Mouse (Mus musculus) hindbrain, embryonic 10.5 days (tissue): ENCODE results near the gene Trim3. TPM values are rescaled to one million over a fixed set of nuclear protein-coding genes. Genes with fewer than 3 reads are reported as not detected.
A peak's percentile ranks its signal among the peaks of the same experiment; 100 is the strongest.

ENCODE experiments used
- DNase-seq: peaks from one replicate; pipeline ENCODE4 v3.0.0-alpha.2; 2017; ENCODE audit warnings: low spot score
- H3K27ac ChIP-seq: fragments of 300-500 bp; sonication (generic); 2 replicates; pipeline ENCODE4 v1.5.1; 2016; ENCODE audit warnings: mild to moderate bottlenecking, moderate library complexity
- H3K27me3 ChIP-seq: fragments of 300-500 bp; sonication (generic); 2 replicates; pipeline ENCODE4 v1.6.1; 2016; ENCODE audit warnings: mild to moderate bottlenecking; ENCODE audit not compliant: poor library complexity, insufficient read depth, severe bottlenecking
- H3K36me3 ChIP-seq: fragments of 300-500 bp; sonication (generic); 2 replicates; pipeline ENCODE4 v1.6.1; 2016; ENCODE audit warnings: mild to moderate bottlenecking, moderate library complexity
- H3K4me1 ChIP-seq: fragments of 300-500 bp; sonication (generic); replicated peaks from 2 replicates; pipeline ENCODE4 v1.6.1; 2016; ENCODE audit warnings: mild to moderate bottlenecking
- H3K4me3 ChIP-seq: fragments of 300-500 bp; sonication (generic); 2 replicates; pipeline ENCODE4 v1.5.1; 2016; ENCODE audit warnings: mild to moderate bottlenecking, moderate library complexity
- H3K9me3 ChIP-seq: fragments of 300-500 bp; sonication (generic); 2 replicates; pipeline ENCODE4 v1.6.1; 2016; ENCODE audit warnings: mild to moderate bottlenecking, moderate library complexity
- WGBS: fragments of 180-500 bp; shearing (Covaris S2); methylation state at CpG from one replicate; pipeline ENCODE4 v1.1.7; 2016; 5-methylcytosine and 5-hydroxymethylcytosine counted together
- polyA plus RNA-seq: library from polyadenylated mRNA; unstranded; fragments of >200 nt; fragmentation: Nextera tagmentation; extraction: Ambion mirVana; gene quantifications from 2 replicates; pipeline ENCODE4 v1.2.1, GENCODE M21; 2016

The Trim3 gene
- polyA plus RNA-seq, 1 experiment from 2014 or later, result 40.9 TPM

DNA sequence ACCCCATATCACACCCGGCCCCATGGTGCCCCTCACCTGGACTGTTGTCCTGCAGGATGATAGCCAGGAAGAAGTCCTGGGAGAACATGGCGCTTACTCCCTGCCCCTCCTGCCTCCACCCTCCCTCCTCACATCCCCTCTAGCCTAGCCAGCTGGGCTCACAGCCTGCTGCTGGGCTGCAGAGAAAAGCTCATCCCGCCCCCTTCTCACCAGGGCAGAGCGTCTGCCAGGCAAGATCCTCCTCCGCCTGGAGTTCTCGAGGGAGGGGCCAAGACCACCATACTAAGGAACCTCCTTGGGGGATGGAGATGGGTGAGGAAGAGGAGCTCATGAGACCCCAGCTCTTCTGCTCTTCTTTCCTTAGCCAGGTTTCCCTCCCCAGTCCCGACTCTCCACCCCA is 64.8 kb downstream of the Trim3 start:
- H3K9me3 ChIP-seq, result no peaks in the 10 kb centered on the region
- peaks cover 60% of the 10 kb centered on the region for H3K36me3 ChIP-seq
- peak overlapping the region; percentile 72 for H3K27ac ChIP-seq
- 17% methylated on average over 7 of the region's 7 CpGs for WGBS
- peak overlapping the region; percentile 23; the same call in 1 of the 2 replicates for H3K4me3 ChIP-seq
- H3K27me3 ChIP-seq, result no peaks in the 10 kb centered on the region
- peaks cover 28% of the 10 kb centered on the region for H3K4me1 ChIP-seq
- DNase-seq, result peak; percentile 25

DNA sequence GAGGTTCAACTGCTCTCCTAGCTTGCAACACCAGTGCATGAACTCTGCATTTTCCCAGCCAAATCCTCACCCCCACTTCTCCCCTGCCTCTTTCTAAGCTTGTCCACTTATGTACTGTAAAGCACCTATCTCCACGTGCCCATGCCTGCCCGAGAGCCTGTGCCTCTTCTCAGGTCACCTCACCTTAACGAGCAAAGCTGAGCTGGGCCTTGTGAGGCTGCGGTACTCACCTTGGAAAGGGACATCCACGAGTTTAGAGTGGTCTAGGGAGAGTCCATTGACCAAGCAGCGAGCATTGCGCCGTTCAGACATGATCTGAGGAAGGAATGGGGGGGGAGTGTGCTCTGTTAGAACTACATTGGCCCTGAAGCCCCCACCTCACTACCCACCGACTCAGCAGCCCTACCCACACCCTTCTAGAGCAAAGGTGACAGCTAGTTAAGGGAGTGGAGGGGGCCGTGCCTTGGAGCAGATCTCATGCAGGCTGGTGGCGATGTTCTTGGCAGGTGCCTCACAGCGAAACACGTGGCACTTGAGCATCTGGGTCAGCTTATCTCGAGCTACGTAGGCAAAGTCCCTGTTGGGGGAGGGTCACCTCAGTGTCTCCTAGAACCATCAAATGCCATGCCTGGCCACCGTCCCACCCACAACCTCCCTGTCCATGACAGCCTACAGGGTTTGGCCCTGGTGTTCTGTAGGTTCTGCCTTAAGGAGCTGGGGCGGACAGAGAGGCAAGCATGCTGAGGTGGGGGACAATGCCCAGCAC is 68.1 kb downstream of the Trim3 start:
- 90% methylated on average over 17 of the region's 17 CpGs for WGBS
- Histone ChIP-seq H3K27ac (no peak overlapping the region), H3K9me3 (no peaks in the 10 kb centered on the region), H3K27me3 (no peaks in the 10 kb centered on the region), H3K36me3 (peaks cover 73% of the 10 kb centered on the region), H3K4me3 (no peak overlapping the region), H3K4me1 (peaks cover 20% of the 10 kb centered on the region)
- no peak for DNase-seq

GRCm38 (mm10) chr7:105563367-105563766 is 70.0 kb downstream of the Trim3 start:
- no peaks in the 10 kb centered on the region for H3K9me3 ChIP-seq
- peaks cover 92% of the 10 kb centered on the region for H3K36me3 ChIP-seq
- H3K27me3 ChIP-seq, result no peaks in the 10 kb centered on the region
- WGBS, result 87% methylated on average over 3 of the region's 3 CpGs
- no peak overlapping the region for H3K4me3 ChIP-seq
- no peak for DNase-seq
- H3K4me1 ChIP-seq, result peaks cover 1% of the 10 kb centered on the region
- no peak overlapping the region for H3K27ac ChIP-seq

DNA sequence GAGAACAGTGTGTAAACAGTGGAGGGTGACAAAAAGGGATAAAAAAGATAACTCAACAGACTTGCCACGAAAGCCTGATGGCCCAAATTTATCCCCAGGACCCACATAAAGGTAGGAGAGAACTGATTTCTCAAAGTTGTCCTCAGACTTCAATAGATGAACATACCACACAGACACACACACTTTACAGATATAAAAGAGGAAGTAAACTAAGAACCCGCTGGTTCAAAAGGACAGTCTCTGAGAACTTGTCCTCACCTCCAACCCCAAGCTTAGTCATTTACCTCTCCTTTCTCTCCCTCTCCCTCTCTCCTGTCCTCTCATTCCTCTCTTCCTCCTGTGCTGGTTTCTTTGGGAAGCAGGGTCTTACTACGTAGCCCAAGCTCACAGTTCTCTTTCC is 71.1 kb downstream of the Trim3 start:
- DNase-seq, result no peak
- H3K27ac ChIP-seq, result no peak overlapping the region
- peaks cover 96% of the 10 kb centered on the region for H3K36me3 ChIP-seq
- no peak overlapping the region for H3K4me3 ChIP-seq
- WGBS, result 91% methylated on average over 3 of the region's 3 CpGs
- no peaks in the 10 kb centered on the region for H3K9me3 ChIP-seq
- no peaks in the 10 kb centered on the region for H3K4me1 ChIP-seq
- H3K27me3 ChIP-seq, result no peaks in the 10 kb centered on the region

DNA sequence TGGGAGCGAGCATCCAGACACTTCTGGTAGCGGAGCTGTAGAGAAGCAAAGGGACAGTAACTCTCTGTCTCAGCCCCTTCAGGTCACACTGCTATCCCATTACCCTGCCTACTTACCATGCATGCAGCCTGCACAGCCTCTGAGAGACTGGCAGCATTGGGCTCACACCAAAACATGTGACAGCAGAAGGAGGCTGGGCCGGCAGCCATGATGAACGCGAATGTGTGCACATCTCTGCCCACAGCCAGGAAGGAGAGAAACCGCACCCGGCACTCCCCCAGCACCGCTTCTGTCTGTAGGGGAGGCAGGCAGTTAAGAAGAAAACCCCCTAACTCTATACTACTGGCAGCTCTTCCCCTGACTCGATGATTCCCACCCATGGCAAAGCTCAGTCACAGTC is 74.4 kb downstream of the Trim3 start:
- Histone ChIP-seq H3K27ac (no peak overlapping the region), H3K9me3 (no peaks in the 10 kb centered on the region), H3K27me3 (no peaks in the 10 kb centered on the region), H3K36me3 (peaks cover 73% of the 10 kb centered on the region), H3K4me3 (no peak overlapping the region), H3K4me1 (peaks cover 25% of the 10 kb centered on the region)
- 90% methylated on average over 9 of the region's 9 CpGs for WGBS
- DNase-seq, result no peak

GRCm38 (mm10) chr7:105557671-105558070 is 75.7 kb downstream of the Trim3 start:
- Histone ChIP-seq H3K27ac (no peak overlapping the region), H3K36me3 (peaks cover 62% of the 10 kb centered on the region), H3K4me3 (no peak overlapping the region), H3K9me3 (no peaks in the 10 kb centered on the region), H3K4me1 (peaks cover 29% of the 10 kb centered on the region), H3K27me3 (no peaks in the 10 kb centered on the region)
- WGBS, result 80% methylated on average over 11 of the region's 11 CpGs
- DNase-seq, result no peak

DNA sequence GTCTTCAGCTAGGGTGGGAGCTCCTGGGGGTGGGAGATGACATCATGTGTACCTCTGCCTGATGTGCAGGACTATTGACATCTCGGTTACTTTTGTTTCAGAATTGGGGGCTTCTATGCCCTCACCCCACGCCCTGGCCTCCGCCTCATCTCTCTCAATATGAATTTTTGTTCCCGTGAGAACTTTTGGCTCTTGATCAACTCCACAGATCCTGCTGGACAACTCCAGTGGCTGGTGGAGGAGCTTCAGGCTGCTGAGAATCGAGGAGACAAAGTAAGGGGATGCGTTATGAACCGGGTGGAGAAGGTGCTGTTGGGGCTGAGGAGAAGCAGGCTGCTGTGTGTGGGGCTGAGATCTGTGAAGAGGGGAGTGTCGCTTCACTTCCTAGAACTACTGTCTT is 77.0 kb downstream of the Trim3 start:
- H3K36me3 ChIP-seq, result peaks cover 50% of the 10 kb centered on the region
- WGBS, result 89% methylated on average over 8 of the region's 8 CpGs
- H3K4me3 ChIP-seq, result no peak overlapping the region
- no peaks in the 10 kb centered on the region for H3K27me3 ChIP-seq
- no peaks in the 10 kb centered on the region for H3K9me3 ChIP-seq
- no peak for DNase-seq
- peaks cover 29% of the 10 kb centered on the region for H3K4me1 ChIP-seq
- H3K27ac ChIP-seq, result no peak overlapping the region

- no peaks in the 10 kb centered on the region for H3K9me3 ChIP-seq
- peak overlapping the region; percentile 76; the same call in 1 of the 2 replicates for H3K4me3 ChIP-seq
- H3K36me3 ChIP-seq, result peaks cover 41% of the 10 kb centered on the region
- no peaks in the 10 kb centered on the region for H3K27me3 ChIP-seq
- H3K27ac ChIP-seq, result no peak overlapping the region
- no peak for DNase-seq
- WGBS, result 88% methylated on average over 10 of the region's 10 CpGs
- H3K4me1 ChIP-seq, result peaks cover 29% of the 10 kb centered on the region
Measured at GRCm38 (mm10) chr7:105555571-105555970, 77.8 kb downstream of the Trim3 start.

Other genes starting within 250 kb of the Trim3 start
- gene Fam160a2, start 233.5 kb downstream of the Trim3 start, polyA plus RNA-seq, result 39.9 and 41.6 TPM in 2 replicates
- 0.13 TPM in 1 of 2 replicates, not detected in the other for gene Cnga4, start 229.0 kb downstream of the Trim3 start, polyA plus RNA-seq
- gene Cckbr, start 207.8 kb downstream of the Trim3 start, polyA plus RNA-seq, result 0.49 and 0.60 TPM in 2 replicates
- 23.0 and 32.2 TPM in 2 replicates for gene Cavin3, start 151.3 kb downstream of the Trim3 start, polyA plus RNA-seq
- 36.8 and 52.4 TPM in 2 replicates for gene Smpd1, start 79.2 kb downstream of the Trim3 start, polyA plus RNA-seq
- gene Apbb1, start 51.9 kb downstream of the Trim3 start, polyA plus RNA-seq, result 118 and 171 TPM in 2 replicates
- gene Hpx, start 33.4 kb downstream of the Trim3 start, polyA plus RNA-seq, result 0.20 and 0.25 TPM in 2 replicates
- 164 and 184 TPM in 2 replicates for gene Timm10b, start 6.5 kb upstream of the Trim3 start, polyA plus RNA-seq
- 58.4 and 69.7 TPM in 2 replicates for gene Arfip2, start 6.8 kb upstream of the Trim3 start, polyA plus RNA-seq
- 18.5 and 28.1 TPM in 2 replicates for gene Gm45799, start 7.0 kb upstream of the Trim3 start, polyA plus RNA-seq
- 0.31 and 0.51 TPM in 2 replicates for gene Dnhd1, start 17.3 kb upstream of the Trim3 start, polyA plus RNA-seq
- 234 and 240 TPM in 2 replicates for gene Ilk, start 103.0 kb upstream of the Trim3 start, polyA plus RNA-seq
- 33.6 and 36.2 TPM in 2 replicates for gene Rrp8, start 103.8 kb upstream of the Trim3 start, polyA plus RNA-seq
- gene Taf10, start 110.8 kb upstream of the Trim3 start, polyA plus RNA-seq, result 177 and 188 TPM in 2 replicates
- gene Tpp1, start 118.7 kb upstream of the Trim3 start, polyA plus RNA-seq, result 57.8 and 59.2 TPM in 2 replicates
- gene Dchs1, start 154.1 kb upstream of the Trim3 start, polyA plus RNA-seq, result 9.3 and 13.4 TPM in 2 replicates
- gene Mrpl17, start 177.5 kb upstream of the Trim3 start, polyA plus RNA-seq, result 298 and 325 TPM in 2 replicates